Mouse (Mus musculus) thymus, postnatal 25 days (tissue): ENCODE results near the gene Cdh22.

Experiments used
- DNase-seq: peaks from one replicate; pipeline ENCODE4 v3.0.0; 2022

The Cdh22 gene

DNA sequence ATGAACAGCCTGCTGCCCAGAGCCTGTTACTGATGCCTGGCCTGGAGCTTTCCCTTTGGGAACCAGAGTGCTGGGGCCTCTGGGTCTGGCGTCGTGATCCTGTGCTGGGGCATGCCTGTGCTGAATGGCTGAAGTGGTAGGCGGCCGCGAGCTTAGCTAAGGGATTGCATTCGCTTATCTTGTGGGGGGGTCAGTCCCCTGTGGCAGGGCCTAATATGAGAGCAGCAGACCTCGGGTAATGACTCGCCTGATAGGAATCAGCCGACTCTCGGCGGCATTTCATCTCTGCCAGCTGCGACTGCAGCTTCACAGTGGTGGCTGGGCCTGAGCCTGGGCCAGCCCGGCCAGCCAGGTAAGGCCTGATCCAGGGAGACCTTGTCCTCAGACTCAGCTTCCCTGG is 88.8 kb downstream of the Cdh22 start:
- DNase-seq, result no peak

DNA sequence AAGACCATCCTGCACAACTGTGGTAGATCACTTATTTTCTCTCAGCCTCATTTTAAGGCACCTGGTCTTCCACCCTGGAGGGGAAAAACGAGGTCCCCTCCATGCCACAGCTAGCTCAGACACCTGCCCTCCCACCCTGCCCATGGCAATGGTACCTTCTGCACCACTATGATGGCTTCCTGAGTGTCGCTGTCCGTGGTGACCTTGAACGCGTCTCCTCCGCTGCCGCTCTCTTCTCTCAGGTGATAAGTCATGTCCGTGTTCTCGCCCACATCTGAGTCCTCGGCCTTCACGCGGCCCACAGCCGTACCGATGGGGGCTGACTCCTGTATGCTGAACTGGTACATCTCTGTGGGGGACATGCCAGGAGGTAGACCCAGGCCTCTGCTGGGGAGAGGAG is 91.2 kb downstream of the Cdh22 start:
- no peak for DNase-seq

DNA sequence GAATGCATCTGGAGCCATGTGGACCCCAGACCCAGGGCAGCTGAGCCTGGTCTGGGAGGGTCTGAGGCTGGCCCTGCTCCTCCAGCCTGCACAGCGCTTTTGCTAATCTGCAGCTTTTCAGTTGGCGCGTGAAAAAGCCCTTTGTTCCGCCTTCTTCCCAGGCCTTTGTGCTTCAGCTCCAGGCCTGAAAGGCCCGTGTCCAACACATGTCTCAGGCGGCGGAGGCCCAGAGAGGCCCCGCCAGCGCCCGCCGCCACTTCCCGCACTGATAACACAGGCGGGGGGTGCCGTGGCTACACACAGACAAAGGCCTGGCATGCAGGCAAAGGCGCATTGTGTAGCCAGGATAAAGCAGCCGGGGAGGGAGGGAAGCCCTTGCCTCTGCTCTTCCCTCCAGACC is 98.6 kb downstream of the Cdh22 start:
- no peak for DNase-seq

DNA sequence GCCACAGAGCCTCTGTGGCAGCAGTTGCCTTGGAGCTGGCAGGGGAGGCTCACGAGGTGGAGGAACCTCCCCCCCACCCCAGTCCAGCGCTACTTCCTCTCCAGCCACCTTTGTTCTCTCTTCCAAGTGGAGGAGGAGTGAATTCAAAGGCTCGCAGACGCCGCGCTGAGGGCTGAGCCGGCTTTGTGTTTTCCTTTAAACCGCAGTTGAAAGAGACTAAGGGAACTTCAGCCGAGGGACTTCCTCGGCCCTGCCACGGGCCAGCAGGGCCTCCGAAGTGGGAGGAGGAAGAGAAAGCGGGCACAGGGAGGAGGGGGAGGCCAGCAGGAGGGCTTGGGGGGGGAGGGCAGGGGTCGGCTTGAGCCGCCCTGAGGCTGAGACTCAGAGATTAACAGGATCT is 101.1 kb downstream of the Cdh22 start:
- DNase-seq, result no peak

DNA sequence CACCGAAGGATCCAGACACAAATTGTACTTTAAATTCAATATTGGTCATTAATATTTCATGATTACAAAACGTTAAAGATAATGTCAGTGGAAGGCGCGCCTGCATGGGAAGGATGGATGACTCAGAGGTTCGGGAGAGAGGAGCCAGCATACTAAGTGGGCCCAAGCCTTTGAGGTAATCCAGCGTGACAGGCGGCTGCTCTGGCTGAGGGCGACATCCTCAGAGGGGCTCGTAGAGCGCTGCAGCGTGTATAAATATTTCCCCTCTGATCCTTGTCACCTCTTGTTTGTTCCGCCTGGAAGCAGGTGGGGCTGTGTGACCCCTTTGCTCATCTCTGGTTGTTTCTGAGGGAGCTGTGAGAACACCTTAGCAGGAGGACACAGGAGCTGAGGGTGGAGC is 103.2 kb downstream of the Cdh22 start:
- no peak for DNase-seq

DNA sequence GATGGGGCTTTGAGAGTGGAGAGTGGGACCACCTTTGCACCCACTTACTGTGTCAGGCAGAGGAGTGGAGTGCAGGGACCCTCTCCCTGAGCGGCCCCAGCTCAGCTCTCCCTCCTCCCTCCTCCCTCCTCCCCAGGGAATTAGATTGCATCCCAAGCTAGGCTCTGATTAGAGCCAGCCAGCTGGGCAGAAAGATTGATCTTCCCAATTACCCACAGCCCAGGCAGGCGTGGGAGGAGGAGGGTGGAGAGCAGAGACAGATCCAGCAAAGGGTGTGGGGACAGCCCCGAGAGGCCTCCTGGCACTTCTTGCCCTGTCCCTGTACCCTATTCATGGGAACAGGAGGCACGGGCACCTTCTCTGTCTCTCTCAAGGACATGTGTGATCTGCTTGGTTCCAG is 105.5 kb downstream of the Cdh22 start:
- DNase-seq, result no peak

DNA sequence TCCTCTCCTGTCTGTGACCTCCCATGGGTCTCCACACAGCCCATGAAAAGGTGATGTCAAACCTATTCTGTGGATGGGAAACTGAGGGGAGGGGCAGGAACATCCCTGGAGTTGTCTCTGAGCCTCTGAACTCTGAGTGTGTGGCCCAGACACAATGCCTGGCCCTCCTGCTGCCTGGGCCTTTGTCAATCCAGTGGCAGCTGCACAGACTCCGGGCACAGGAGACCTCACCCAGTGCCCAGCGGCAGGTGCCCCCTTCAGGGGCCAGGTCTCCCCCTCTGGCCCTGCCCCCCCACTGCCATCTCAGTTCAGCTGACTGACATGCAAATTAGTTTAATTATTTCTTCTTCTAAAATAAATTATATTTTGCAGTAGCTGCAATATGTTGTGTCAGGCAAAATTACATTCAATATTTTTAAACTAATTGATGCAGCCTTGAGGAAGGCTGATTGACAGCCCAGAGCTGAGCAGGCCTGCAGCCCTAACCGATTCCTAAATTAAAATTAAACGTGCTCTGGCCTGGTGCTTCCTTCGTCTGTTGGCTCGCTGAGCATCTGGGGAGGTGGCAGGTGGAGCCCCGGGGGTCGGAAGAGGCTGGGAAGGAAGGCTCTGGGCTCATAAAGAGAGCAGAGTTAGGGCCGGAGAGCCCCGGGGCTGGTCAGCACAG is 107.6 kb downstream of the Cdh22 start:
- DNase-seq, result no peak

DNA sequence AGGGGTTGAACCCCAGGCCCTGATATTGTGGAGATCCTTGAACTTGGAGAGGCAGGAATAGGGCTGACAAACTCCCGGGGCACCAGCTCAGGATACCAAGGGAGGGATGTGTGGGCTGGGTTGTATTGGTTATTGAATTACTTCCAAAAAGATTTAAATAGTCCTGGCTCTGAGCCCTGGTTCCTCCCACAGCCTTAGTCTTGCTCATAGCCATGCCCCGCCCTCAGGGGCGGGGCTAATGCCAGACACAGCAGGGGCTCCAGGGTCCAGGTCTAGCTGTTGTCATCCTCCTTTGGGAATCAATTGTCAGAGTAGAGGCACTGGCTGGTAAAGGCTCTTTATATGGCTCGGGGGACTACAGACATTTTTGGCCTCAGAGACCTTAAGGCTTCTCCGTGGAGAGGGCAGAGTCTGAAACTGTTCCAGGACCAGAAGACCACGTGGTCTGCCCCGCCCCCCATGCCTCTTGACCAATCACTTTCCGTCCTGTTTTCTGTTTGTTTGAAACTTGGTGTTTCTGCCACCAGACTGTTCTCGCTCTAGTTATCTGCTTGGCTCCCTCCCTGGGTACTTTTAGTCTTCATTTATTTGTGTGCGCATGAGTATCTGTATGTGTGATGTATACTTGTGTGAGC is 113.3 kb downstream of the Cdh22 start:
- no peak for DNase-seq

DNA sequence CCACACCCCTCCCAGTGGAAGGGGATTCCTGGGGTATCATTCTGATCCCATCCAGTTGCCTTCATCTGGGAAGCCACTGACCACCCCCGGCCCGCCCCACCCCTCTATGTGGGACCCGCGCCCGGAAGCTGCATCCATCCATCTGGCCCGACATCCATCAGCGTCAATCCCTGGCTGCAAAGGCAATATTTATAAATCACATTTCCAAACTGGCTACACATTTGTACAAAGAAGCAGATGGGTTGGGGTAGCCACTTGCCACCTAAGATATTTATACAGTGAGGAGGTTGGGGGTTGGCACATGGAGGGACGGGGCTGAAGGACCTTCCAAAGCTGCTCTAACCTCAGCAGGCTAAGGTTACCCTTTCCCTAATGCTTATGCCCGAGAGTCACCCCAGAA is 113.9 kb downstream of the Cdh22 start:
- no peak for DNase-seq

DNA sequence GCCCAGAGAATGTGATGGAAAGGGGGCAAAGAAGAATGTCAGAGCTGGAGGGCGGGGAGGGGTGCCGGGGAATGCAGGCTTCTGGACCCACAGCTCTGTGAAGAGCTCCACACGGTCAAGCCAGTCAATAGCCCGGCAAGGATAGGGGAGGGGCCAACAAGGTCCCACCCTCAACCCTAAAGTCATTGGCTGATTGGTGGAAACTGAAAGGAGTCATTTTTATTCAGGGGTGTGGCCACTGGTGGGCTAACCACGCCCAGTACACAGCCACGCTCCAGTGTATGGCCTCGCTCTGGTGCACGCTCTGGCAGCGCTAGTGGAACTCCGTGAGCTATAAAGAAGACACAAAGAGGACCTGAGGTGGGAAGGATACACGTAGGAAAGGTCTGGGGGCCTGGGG is 120.9 kb downstream of the Cdh22 start:
- DNase-seq, result no peak

DNA sequence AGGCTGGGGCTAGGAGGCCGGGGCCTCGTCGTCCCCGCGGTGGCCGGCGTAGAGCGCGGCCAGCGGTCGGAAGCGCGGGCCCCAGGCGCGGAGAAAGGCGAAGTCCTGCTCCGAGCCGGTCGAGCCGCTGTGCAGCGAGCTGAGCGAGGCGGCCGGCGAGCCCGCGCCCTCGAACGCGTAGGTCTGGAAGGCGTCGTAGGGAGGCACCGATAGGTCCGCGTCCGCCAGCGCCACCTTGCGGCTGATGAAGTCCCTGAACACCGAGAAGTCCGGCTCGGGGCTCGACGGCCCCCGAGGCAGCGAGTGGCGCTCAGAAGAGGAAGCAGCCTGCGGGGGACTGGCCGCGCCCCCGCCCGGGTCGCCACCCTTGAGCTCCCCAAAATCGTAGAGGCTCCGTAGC is 122.5 kb downstream of the Cdh22 start:
- DNase-seq, result peak; percentile 79

DNA sequence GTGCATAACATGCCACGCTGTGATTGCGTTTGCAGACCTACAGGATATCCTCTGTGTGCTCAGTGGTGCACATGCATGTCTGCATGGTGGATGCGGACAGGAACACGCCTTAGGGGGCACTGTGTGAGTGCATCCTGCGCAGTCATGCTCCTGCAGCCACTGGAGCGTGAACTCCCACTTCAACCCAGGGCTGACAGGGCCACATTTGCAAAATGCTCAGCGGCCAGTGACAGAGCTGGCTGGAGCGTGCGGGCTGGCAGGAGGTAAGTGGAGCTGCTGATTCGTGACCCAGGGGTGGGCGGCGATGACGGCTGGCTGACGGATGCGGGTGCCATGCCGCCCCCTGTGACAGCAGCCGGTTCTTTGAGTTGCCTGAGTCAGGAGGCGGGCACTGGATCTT is 128.1 kb downstream of the Cdh22 start:
- DNase-seq, result no peak

DNA sequence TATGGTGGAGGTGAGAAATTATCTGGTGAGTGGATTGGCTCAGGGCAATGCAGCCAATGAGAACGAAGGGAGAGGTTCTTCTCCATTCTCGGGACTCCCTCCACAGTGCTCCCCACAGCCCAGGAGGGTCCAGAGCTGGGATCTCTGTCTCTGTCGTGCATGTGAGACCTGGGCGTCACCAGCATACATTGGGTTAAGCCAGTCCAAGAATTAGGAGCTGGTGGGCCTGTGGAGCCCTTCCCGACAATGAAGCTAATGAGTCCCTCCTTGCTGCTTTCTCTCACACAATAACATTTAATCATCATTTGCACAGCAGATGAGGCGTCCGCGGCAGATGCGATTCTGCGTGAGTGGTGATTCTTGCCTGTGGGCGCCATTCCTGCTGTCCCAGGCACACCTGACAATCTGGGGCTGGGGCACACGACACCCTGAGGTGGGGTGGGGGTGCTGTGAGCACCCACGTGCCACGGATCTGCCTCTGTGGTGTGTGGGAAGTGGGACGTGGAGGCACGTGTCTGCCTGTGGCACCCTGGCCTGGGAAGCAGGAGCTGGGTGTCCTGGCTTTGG is 129.1 kb downstream of the Cdh22 start:
- DNase-seq, result no peak

DNA sequence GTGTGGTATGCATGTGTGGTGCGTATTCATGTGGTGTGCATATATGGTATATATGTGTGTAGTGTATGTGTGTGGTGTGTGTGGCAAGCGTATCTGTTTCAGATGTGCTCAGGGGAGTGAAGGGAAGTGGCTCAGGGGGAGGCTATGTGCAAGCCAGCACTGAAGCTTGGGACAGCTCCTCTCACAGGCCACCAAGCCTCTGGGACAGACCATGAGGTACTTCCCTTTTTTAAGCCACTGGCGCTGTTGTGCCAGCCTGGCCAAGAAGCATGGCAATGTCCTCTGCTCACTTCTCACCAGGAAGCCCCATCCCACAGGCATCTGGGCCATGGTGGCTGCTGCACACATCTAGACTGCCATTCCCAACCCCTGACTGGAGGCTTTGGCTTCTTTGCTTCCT is 131.7 kb downstream of the Cdh22 start:
- DNase-seq, result no peak

DNA sequence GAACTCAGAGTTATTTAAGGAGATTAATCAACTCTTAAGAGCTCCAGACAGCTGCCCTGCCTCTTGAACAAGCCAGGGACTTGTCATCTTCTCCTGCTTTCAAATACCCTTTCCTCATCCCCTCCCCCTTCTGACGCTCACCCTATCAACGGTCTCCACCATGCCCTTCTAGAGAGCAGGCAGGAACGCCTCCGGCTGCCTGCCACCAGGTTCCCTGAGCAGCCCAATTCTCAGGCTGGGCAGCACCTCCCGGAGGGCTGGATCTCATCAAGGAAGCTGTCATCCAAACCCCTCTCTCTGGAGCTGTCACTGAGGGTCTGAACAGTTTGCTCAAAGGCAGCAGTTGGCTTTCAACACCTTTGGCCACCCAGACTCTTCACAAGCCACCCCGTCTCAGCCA is 133.9 kb downstream of the Cdh22 start:
- no peak for DNase-seq

DNA sequence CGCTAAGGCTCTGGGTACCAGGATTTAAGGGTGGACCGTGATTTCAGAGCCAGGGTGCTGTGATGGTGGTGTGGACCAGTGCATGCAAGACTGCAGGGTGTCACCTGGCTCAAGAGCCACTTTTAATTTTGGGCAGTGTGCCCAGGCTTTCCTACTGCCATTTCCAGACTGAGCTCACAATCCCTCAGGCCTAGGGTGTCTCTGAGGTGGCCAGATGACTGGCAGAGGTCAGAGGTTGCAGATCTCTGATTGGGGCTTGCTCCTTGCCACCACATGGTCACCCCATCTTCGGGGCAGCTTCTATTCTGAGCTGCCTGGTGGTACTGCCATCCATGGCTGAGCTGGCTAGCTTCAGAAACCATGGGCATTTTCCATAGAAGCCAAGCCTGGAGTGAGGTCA is 135.8 kb downstream of the Cdh22 start:
- no peak for DNase-seq

DNA sequence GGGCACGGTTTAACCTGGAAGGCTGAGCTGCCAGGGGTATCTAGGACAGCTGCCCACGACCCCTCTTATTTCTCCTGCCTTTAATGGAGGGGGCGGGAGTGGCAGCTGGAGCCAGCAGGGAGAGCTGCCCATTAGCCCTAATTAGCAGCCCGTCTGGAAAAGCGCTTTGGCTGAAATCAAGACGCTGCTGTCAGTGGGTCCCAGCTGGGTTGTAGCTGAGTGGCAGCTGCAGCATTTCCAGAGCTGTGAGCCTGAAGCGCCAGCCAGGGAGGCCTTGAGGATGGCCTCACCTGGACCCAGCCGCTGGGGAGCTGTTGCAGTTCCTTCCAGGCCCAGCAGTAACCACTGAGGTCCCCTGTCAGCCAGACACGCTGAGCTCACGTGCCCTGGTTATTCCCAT is 138.3 kb downstream of the Cdh22 start:
- no peak for DNase-seq

DNA sequence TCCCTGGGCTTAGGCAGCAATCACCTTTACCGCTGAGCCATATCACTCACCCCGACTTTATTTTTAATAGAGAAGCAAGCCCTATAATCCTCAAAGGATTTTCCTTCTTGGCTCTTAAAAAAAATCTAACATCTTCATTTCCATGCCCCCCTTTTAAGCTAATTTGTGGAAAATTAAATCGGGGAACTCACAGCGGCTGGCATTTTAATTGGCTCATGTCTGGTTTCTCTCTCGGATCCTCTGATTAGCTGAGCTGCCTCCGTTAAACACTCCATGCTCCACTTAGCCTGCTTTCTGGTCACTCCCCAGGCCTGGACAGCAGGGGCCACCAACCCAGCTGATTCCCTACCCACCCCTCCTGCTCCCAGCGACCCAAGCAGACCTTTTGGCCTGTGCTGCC is 142.3 kb downstream of the Cdh22 start:
- DNase-seq, result no peak

DNA sequence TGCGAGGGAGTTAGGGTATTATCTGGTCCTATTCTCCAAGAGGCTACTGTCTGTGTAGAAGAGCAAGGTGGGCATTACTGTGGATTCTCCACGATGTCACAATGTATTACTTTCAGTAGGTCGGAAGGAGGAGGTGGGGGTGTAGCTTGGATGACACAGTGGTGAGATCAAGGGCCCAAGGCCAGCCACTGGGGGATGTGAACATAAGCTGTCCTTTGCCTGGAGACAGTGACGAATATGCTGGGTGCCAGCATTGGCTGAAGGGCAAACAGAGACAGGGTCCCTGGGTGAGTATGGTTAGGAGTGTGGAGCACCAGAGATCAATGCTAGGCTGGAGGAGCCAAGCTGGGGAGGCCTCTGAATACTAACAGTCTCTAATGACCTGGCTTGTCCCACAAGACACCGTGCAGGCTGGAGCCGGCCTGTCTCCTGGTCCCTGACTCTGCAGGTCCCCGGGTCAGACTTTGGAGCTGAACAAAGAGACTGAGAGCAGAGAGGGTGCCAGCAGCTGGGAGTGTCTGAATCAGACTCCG is 143.2 kb downstream of the Cdh22 start:
- no peak for DNase-seq

DNA sequence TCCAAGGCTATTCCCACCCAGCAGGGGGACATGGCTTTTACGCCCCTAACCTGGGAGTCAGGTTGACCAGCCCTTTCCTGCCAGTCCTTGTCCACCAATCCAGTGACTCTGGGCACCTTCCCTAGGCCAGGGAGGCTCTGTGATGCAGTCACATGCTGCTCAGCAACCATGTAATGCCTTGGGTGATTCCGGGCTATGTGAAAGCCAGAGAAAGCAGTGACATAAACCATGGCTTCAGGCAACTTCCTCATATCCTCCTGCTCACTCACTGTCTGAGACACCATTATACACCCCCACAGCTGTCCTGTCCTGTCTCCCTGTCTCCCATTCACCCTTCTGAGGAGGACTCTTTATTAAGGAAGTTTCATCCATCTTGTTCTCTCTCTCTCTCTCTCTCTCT is 144.0 kb downstream of the Cdh22 start, which contains the start of gene 1700025C18Rik:
Gene 1700025C18Rik (minus strand): TSS at position 101 of the 400 bp plus-strand sequence.
- DNase-seq, result no peak

DNA sequence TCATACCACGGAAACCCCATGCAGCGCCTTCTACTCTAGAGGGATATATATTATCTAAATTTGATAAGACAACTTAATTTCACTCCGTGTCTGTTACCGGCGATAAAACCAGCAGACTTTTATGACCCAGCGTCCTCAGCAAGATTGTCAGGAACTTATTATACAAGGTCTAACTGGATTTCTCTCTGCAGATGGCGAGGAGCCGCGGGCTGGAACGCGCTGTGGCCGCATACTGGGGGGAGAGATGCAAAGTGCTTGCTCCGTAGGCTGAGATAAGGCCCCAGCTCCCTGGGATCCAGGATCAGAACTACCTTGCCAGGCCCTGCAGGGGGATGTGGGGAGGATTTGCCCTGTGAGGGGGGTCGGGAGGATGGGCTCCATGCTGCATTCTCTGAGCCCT is 145.2 kb downstream of the Cdh22 start:
- no peak for DNase-seq

DNA sequence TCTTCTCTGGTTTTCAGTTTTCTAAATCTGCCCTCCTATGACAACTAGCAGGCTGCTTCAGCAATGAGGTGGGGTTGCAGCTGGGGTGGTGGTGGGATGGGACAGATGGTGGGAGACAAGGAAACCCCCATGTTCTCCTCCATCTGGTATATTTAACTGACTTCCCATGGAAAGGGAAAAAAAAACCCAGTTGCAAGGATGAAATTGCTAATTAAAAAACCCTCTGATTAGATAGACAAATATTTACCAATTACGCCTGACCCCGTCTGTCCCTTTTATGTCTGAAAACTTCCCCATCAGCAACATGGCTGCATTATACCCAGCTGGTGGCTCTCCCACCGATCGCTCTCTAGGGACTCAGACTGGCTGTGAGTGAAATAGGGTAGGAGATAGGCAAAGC is 148.0 kb downstream of the Cdh22 start:
- no peak for DNase-seq

DNA sequence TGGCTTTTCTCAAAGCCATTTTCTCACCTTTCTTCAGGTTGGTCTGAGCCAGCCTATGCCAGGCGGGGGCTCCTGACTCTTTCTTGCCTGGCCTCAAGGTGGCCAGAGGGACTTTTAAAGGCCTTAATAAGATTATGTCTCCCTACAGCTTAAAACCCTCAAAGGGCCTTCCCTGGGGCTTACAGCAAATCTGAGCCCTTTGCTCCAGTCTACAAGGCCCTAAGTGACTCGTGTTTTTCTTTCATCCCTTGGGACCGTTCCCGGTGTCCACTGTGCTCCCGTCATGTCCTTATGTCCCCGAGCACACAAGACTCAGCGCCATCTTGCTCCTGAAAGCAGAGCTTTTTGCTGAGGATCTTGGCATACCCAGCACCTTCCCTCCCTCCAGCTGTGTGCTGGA is 153.4 kb downstream of the Cdh22 start:
- no peak for DNase-seq

DNA sequence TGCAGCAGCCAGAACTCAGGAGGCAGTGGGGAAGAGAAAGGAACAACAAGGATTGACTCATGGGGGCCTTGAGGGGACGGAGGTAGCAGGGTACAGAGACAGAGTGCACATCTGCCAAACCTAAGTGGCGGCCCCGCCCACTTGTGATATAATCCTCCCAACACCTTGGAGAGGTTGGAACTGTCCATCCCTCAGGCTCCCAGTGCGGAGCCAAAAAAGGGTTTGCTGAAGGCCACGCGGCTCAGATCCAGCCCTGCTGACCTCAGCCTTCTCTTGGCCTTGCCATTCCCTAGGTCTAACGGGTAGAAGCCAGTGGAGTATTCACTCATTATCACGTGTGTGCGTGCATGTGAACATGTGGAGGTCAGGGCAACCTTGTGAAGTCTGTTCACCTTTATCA is 154.0 kb downstream of the Cdh22 start:
- DNase-seq, result no peak

DNA sequence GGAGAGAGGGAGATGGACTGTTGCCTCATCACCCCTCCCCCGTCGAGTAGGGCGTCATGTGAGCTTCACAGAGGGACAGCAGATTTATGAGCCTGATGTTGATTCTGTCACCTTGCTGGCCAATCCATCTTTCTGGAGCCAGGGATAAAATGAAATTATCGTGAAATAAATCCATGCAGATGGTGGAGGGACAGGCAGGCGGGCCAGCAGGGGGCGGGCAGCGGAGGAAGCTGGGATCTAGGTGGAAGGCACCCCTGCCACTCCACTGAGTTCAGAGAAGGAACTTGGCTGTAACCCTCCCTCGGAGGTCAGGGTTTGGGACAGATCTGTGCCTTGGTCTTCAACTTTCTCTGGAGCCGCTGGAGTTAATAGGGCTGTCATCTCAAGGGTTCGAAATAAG is 156.0 kb downstream of the Cdh22 start:
- DNase-seq, result no peak
